Mouse (Mus musculus): ENCODE results near the gene Rexo2. TPM values are rescaled to one million over a fixed set of nuclear protein-coding genes. Genes with fewer than 3 reads are reported as not detected.

Gene Rexo2
- total and polyA plus RNA-seq, 3 experiments = 190 to 338 TPM; not detected in 1

GRCm38 (mm10) chr9:48423256-48423655 lies 57.2 kb downstream of the Rexo2 start:
- H3K27ac ChIP-seq (ENCODE audit: control insufficient read depth, low read depth, low read length) = no peak overlapping the region
- H3K36me3 ChIP-seq (ENCODE audit: control insufficient read depth in 1 of 2, insufficient read depth in 2 of 2, low read length in 2 of 2) = no peaks in the 10 kb centered on the region
- DNase-seq (ENCODE audit: low read depth, low spot score) = no peak
- H3K9me3 ChIP-seq (replicated peaks; ENCODE audit: insufficient read depth, low read length) = no peaks in the 10 kb centered on the region
- H3K4me3 ChIP-seq (ENCODE audit: control insufficient read depth in 1 of 2, insufficient read depth in 1 of 2, low read depth in 2 of 2, low read length in 2 of 2) = no peak overlapping the region
- H3K4me1 ChIP-seq (ENCODE audit: control insufficient read depth in 1 of 2, insufficient read depth in 2 of 2, low read length in 2 of 2) = no peaks in the 10 kb centered on the region
- H3K9ac ChIP-seq (ENCODE audit: control insufficient read depth, low read depth, low read length, poor library complexity, severe bottlenecking) = no peak overlapping the region
- peaks cover 0 to 1% of the 10 kb centered on the region in 2 experiments; a peak in 2 of 4 replicates for H3K27me3 ChIP-seq (ENCODE audit: control insufficient read depth in 1 of 2, insufficient read depth in 2 of 2, low read length in 2 of 2)
- TF ChIP-seq TBP (IDR thresholded peaks at IDR 0.05; ENCODE audit: low read depth, low read length) = no peak
- no peak for TF ChIP-seq CTCF (IDR thresholded peaks at IDR 0.05 in 2 of 3, conservative IDR thresholded peaks at IDR 0.05 in 1 of 3; ENCODE audit: control insufficient read depth in 1 of 3, insufficient read depth in 1 of 3, low read depth in 2 of 3, low read length in 3 of 3, poor library complexity in 1 of 3, severe bottlenecking in 1 of 3)
- no peak for TF ChIP-seq MEF2A (IDR thresholded peaks at IDR 0.05; ENCODE audit: extremely low read depth, insufficient replicate concordance, low read depth, low read length, poor library complexity, severe bottlenecking)
- TF ChIP-seq NRF1 (IDR thresholded peaks at IDR 0.05; ENCODE audit: insufficient read depth, low read depth, low read length, poor library complexity, severe bottlenecking) = no peak
- no peaks in the 10 kb centered on the region for H3K79me2 ChIP-seq (ENCODE audit: control insufficient read depth, insufficient read depth, low read length, poor library complexity)

GRCm38 (mm10) chr9:48422382-48422781 lies 58.0 kb downstream of the Rexo2 start:
- H3K27ac ChIP-seq (ENCODE audit: control insufficient read depth, low read depth, low read length) = no peak overlapping the region
- H3K4me3 ChIP-seq (ENCODE audit: control insufficient read depth in 1 of 2, insufficient read depth in 1 of 2, low read depth in 2 of 2, low read length in 2 of 2) = no peak overlapping the region

GRCm38 (mm10) chr9:48421561-48421960 lies 58.9 kb downstream of the Rexo2 start:
- Histone ChIP-seq H3K9me3 (replicated peaks; ENCODE audit: insufficient read depth, low read length) (no peaks in the 10 kb centered on the region), H3K27ac (ENCODE audit: control insufficient read depth, low read depth, low read length) (no peak overlapping the region), H3K4me1 (ENCODE audit: control insufficient read depth in 1 of 2, insufficient read depth in 2 of 2, low read length in 2 of 2) (no peaks in the 10 kb centered on the region), H3K27me3 (ENCODE audit: control insufficient read depth in 1 of 2, insufficient read depth in 2 of 2, low read length in 2 of 2) (no peaks in the 10 kb centered on the region; a peak in 1 of 4 replicates), H3K79me2 (ENCODE audit: control insufficient read depth, insufficient read depth, low read length, poor library complexity) (no peaks in the 10 kb centered on the region), H3K4me3 (ENCODE audit: control insufficient read depth in 1 of 2, insufficient read depth in 1 of 2, low read depth in 2 of 2, low read length in 2 of 2) (no peak overlapping the region), H3K36me3 (ENCODE audit: control insufficient read depth in 1 of 2, insufficient read depth in 2 of 2, low read length in 2 of 2) (no peaks in the 10 kb centered on the region), H3K9ac (ENCODE audit: control insufficient read depth, low read depth, low read length, poor library complexity, severe bottlenecking) (no peak overlapping the region)
- TF ChIP-seq USF1 (IDR thresholded peaks at IDR 0.05; ENCODE audit: low read depth, low read length) (no peak), ZMIZ1 (IDR thresholded peaks at IDR 0.05; ENCODE audit: low read depth, low read length) (no peak), MYC (IDR thresholded peaks at IDR 0.05; ENCODE audit: low read depth, low read length) (no peak), ETS1 (IDR thresholded peaks at IDR 0.05; ENCODE audit: low read depth, low read length) (no peak), TCF12 (IDR thresholded peaks at IDR 0.05; ENCODE audit: low read depth, low read length) (no peak), NRF1 (IDR thresholded peaks at IDR 0.05; ENCODE audit: insufficient read depth, low read depth, low read length, poor library complexity, severe bottlenecking) (no peak), ZNF384 (IDR thresholded peaks at IDR 0.05; ENCODE audit: low read depth, low read length) (no peak), POLR2AphosphoS5 (IDR thresholded peaks at IDR 0.05; ENCODE audit: borderline replicate concordance, low read depth, low read length) (no peak), MEF2A (IDR thresholded peaks at IDR 0.05; ENCODE audit: extremely low read depth, insufficient replicate concordance, low read depth, low read length, poor library complexity, severe bottlenecking) (no peak), USF2 (IDR thresholded peaks at IDR 0.05; ENCODE audit: borderline replicate concordance in 1 of 2, insufficient read depth in 1 of 2, low read depth in 1 of 2, low read length in 2 of 2) (no peak), JUND (IDR thresholded peaks at IDR 0.05; ENCODE audit: low read depth, low read length) (no peak), KAT2A (conservative IDR thresholded peaks at IDR 0.05; ENCODE audit: low read depth, low read length) (no peak), ZC3H11A (IDR thresholded peaks at IDR 0.05; ENCODE audit: low read depth, low read length) (no peak), RAD21 (IDR thresholded peaks at IDR 0.05; ENCODE audit: low read depth, low read length) (no peak), BHLHE40 (IDR thresholded peaks at IDR 0.05; ENCODE audit: borderline replicate concordance, low read depth, low read length) (no peak), POLR2A (IDR thresholded peaks at IDR 0.05; ENCODE audit: control insufficient read depth in 1 of 2, insufficient read depth in 1 of 2, low read depth in 1 of 2, low read length in 2 of 2, poor library complexity in 1 of 2) (no peak), TBP (IDR thresholded peaks at IDR 0.05; ENCODE audit: low read depth, low read length) (no peak), SMC3 (IDR thresholded peaks at IDR 0.05; ENCODE audit: low read depth, low read length) (no peak), CTCF (IDR thresholded peaks at IDR 0.05 in 2 of 3, conservative IDR thresholded peaks at IDR 0.05 in 1 of 3; ENCODE audit: control insufficient read depth in 1 of 3, insufficient read depth in 1 of 3, low read depth in 2 of 3, low read length in 3 of 3, poor library complexity in 1 of 3, severe bottlenecking in 1 of 3) (no peak), RCOR1 (IDR thresholded peaks at IDR 0.05; ENCODE audit: low read depth, low read length) (no peak)
- no peak for DNase-seq (ENCODE audit: low read depth, low spot score)

More at GRCm38 (mm10) chr9:48422382-48422781, 58.0 kb downstream of the Rexo2 start:
- Histone ChIP-seq H3K9ac (ENCODE audit: control insufficient read depth, low read depth, low read length, poor library complexity, severe bottlenecking) (no peak overlapping the region), H3K27me3 (ENCODE audit: control insufficient read depth in 1 of 2, insufficient read depth in 2 of 2, low read length in 2 of 2) (no peaks in the 10 kb centered on the region; a peak in 1 of 4 replicates), H3K9me3 (replicated peaks; ENCODE audit: insufficient read depth, low read length) (no peaks in the 10 kb centered on the region), H3K4me1 (ENCODE audit: control insufficient read depth in 1 of 2, insufficient read depth in 2 of 2, low read length in 2 of 2) (no peaks in the 10 kb centered on the region), H3K36me3 (ENCODE audit: control insufficient read depth in 1 of 2, insufficient read depth in 2 of 2, low read length in 2 of 2) (no peaks in the 10 kb centered on the region), H3K79me2 (ENCODE audit: control insufficient read depth, insufficient read depth, low read length, poor library complexity) (no peaks in the 10 kb centered on the region)
- no peak for DNase-seq (ENCODE audit: low read depth, low spot score)
- TF ChIP-seq SMC3 (IDR thresholded peaks at IDR 0.05; ENCODE audit: low read depth, low read length) (no peak), BHLHE40 (IDR thresholded peaks at IDR 0.05; ENCODE audit: borderline replicate concordance, low read depth, low read length) (no peak), CTCF (IDR thresholded peaks at IDR 0.05 in 2 of 3, conservative IDR thresholded peaks at IDR 0.05 in 1 of 3; ENCODE audit: control insufficient read depth in 1 of 3, insufficient read depth in 1 of 3, low read depth in 2 of 3, low read length in 3 of 3, poor library complexity in 1 of 3, severe bottlenecking in 1 of 3) (no peak)

Measured in MEL (cell line).